Mouse (Mus musculus): ENCODE data around the gene Afap1l2.

- no peak for TF ChIP-seq CTCF (IDR thresholded peaks at IDR 0.05; ENCODE audit: low read depth)
- no peak for TF ChIP-seq EP300 (IDR thresholded peaks at IDR 0.05; ENCODE audit: low read depth)
Measured at GRCm38 (mm10) chr19:56949868-56950267, 58.2 kb downstream of the Afap1l2 start.

All from heart, postnatal 0 days (tissue).